16 mouse cellular contexts compared by ENCODE assay signal in the genomic region with DNA sequence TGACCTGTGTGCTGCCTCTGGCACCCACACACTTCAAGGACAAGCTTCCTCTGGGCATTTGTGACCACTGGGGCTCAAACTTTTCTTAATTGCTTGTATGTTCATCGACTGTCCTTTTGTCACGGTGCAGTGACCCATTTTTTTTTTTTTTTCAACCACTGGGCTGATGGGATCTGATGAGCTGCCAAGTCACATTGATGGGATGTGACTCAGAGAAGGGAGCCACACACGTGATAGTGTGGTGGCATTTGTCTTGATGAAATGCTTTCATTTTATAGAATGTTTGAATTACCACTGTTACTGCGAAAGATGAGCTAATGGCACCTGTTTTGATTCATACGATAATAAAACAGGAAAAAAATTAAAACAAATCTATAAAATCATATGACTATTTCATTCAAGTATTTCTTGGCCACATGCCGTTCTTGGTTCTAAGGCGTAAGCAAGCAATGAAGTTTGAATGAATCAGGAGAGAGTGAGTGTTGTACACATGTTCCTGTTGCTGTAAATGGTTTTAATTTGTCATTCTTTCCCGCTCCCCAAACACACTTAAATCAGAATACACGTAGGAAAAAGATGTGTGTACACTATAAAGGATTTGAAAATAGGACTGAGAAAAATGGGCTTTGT.
DNase-seq lines count a peak whose midpoint lies in the region; ATAC-seq and TF ChIP-seq lines count a peak whose summit lies in the region.
"Had no signal": no experiment of that assay in that cellular context is flagged by ENCODE, and none has a peak within 500 bp of the region (broad histone marks: within the 10 kb centered on the region; RNA-seq: fewer than 3 reads in every experiment).

No protein-coding gene starts in this region.

- peaks cover 50% of the 10 kb centered on the region for H3K4me1 ChIP-seq in heart, embryonic 12.5 days (replicated peaks)
- H3K4me1 ChIP-seq in heart, postnatal 0 days (ENCODE audit: control insufficient read depth, insufficient read depth) = peaks cover 12% of the 10 kb centered on the region
- no peaks in the 10 kb centered on the region for H3K4me1 ChIP-seq in intestine, embryonic 16.5 days (ENCODE audit: control insufficient read depth, insufficient read depth, low read length)
- H3K4me1 ChIP-seq: intestine, embryonic 15.5 days had no signal

- no peak for TF ChIP-seq EP300 in heart, postnatal 0 days (IDR thresholded peaks at IDR 0.05; ENCODE audit: low read depth)

- no peak overlapping the region for H3K4me2 ChIP-seq in heart, embryonic 12.5 days
- H3K4me2 ChIP-seq in heart, postnatal 0 days (ENCODE audit: low read depth, low read length) = no peak overlapping the region
- no peak overlapping the region for H3K4me2 ChIP-seq in intestine, embryonic 16.5 days (ENCODE audit: low read depth, low read length)
- H3K4me2 ChIP-seq: intestine, embryonic 15.5 days; limb, embryonic 12.5 days had no signal

- no peaks in the 10 kb centered on the region for H3K36me3 ChIP-seq in heart, embryonic 12.5 days
- no peaks in the 10 kb centered on the region for H3K36me3 ChIP-seq in heart, postnatal 0 days (replicated peaks; ENCODE audit: control insufficient read depth, insufficient read depth, low read length)
- no peaks in the 10 kb centered on the region for H3K36me3 ChIP-seq in intestine, embryonic 16.5 days (ENCODE audit: control insufficient read depth, insufficient read depth, low read length)
- H3K36me3 ChIP-seq: intestine, embryonic 15.5 days; limb, embryonic 12.5 days had no signal

- peak; percentile 50 for DNase-seq in heart, adult 8-10 months (ENCODE audit: low spot score)
- peak; percentile 72 for DNase-seq in 3T3-L1 (ENCODE audit: low read depth, low spot score)
- peak; percentile 77 for DNase-seq in NIH3T3 (ENCODE audit: low read depth)
- peak; percentile 8 for DNase-seq in heart, postnatal 0 days (ENCODE audit: low spot score)
- no peak for DNase-seq in kidney, postnatal 4 days
- DNase-seq in lung, postnatal 14 days = no peak
- DNase-seq: cerebellum, adult 2 months; gastrocnemius, postnatal 10 days; kidney, postnatal 36 days; right cerebral cortex, postnatal 14 days; thymus, adult 18-20 months had no signal

- no peak for ATAC-seq in heart, embryonic 12.5 days (ENCODE audit: insufficient number of reproducible peaks, low FRiP score)
- no peak for ATAC-seq in heart, postnatal 0 days (ENCODE audit: insufficient read depth, low read depth)
- no peak for ATAC-seq in intestine, embryonic 16.5 days
- ATAC-seq: intestine, embryonic 15.5 days had no signal

- 73% methylated on average over 9 of the region's 9 CpGs for WGBS in heart, embryonic 12.5 days
- WGBS in heart, postnatal 0 days = 63% methylated on average over 9 of the region's 9 CpGs
- 80% methylated on average over 9 of the region's 9 CpGs for WGBS in intestine, embryonic 16.5 days

- H3K9me3 ChIP-seq in heart, embryonic 12.5 days (replicated peaks) = no peaks in the 10 kb centered on the region
- H3K9me3 ChIP-seq in heart, postnatal 0 days (replicated peaks; ENCODE audit: control insufficient read depth, low read length) = no peaks in the 10 kb centered on the region
- H3K9me3 ChIP-seq in intestine, embryonic 16.5 days (ENCODE audit: control insufficient read depth, low read length) = no peaks in the 10 kb centered on the region
- H3K9me3 ChIP-seq: intestine, embryonic 15.5 days; limb, embryonic 12.5 days had no signal

- no peak overlapping the region for H3K4me3 ChIP-seq in heart, embryonic 12.5 days
- no peak overlapping the region for H3K4me3 ChIP-seq in heart, postnatal 0 days (ENCODE audit: low read depth, low read length)
- H3K4me3 ChIP-seq in intestine, embryonic 16.5 days (ENCODE audit: low read length) = no peak overlapping the region
- H3K4me3 ChIP-seq: intestine, embryonic 15.5 days; limb, embryonic 12.5 days had no signal

- no peaks in the 10 kb centered on the region for H3K27me3 ChIP-seq in heart, embryonic 12.5 days (replicated peaks)
- no peaks in the 10 kb centered on the region for H3K27me3 ChIP-seq in heart, postnatal 0 days (ENCODE audit: control insufficient read depth, insufficient read depth, low read length)
- no peaks in the 10 kb centered on the region for H3K27me3 ChIP-seq in intestine, embryonic 16.5 days (replicated peaks; ENCODE audit: control insufficient read depth, insufficient read depth, low read length)
- H3K27me3 ChIP-seq: CH12.LX; intestine, embryonic 15.5 days; limb, embryonic 12.5 days had no signal

- no peak overlapping the region for H3K9ac ChIP-seq in heart, embryonic 12.5 days
- H3K9ac ChIP-seq in heart, postnatal 0 days (replicated peaks; ENCODE audit: low read depth, low read length) = no peak overlapping the region
- H3K9ac ChIP-seq in intestine, embryonic 16.5 days (ENCODE audit: low read depth, low read length) = no peak overlapping the region
- H3K9ac ChIP-seq: intestine, embryonic 15.5 days; limb, embryonic 12.5 days had no signal

- no peak for TF ChIP-seq CTCF in heart, postnatal 0 days (IDR thresholded peaks at IDR 0.05; ENCODE audit: low read depth)

- no peak overlapping the region; the same call in 1 of the 2 replicates for H3K27ac ChIP-seq in heart, embryonic 12.5 days (ENCODE audit: poor library complexity, severe bottlenecking)
- H3K27ac ChIP-seq in heart, postnatal 0 days (ENCODE audit: low read depth) = 0 out of 2 replicates have a peak overlapping the region, but pooled peaks have one; percentile 53
- no peak overlapping the region for H3K27ac ChIP-seq in intestine, embryonic 16.5 days (ENCODE audit: low read length)
- H3K27ac ChIP-seq: intestine, embryonic 15.5 days; limb, embryonic 12.5 days had no signal

Comparison
In these comparisons a context has a peak if more than half of its experiments do, and no peak if none do; other contexts are left out.
1. DNase-seq: peak in heart, adult 8-10 months (single experiment), 3T3-L1 (single experiment), NIH3T3 (single experiment) and heart, postnatal 0 days (single experiment); none in kidney, postnatal 4 days (0 of 2) and lung, postnatal 14 days (single experiment).